Mouse (Mus musculus): Measurements from ENCODE around the gene Il10rb.

Gene Il10rb

DNA sequence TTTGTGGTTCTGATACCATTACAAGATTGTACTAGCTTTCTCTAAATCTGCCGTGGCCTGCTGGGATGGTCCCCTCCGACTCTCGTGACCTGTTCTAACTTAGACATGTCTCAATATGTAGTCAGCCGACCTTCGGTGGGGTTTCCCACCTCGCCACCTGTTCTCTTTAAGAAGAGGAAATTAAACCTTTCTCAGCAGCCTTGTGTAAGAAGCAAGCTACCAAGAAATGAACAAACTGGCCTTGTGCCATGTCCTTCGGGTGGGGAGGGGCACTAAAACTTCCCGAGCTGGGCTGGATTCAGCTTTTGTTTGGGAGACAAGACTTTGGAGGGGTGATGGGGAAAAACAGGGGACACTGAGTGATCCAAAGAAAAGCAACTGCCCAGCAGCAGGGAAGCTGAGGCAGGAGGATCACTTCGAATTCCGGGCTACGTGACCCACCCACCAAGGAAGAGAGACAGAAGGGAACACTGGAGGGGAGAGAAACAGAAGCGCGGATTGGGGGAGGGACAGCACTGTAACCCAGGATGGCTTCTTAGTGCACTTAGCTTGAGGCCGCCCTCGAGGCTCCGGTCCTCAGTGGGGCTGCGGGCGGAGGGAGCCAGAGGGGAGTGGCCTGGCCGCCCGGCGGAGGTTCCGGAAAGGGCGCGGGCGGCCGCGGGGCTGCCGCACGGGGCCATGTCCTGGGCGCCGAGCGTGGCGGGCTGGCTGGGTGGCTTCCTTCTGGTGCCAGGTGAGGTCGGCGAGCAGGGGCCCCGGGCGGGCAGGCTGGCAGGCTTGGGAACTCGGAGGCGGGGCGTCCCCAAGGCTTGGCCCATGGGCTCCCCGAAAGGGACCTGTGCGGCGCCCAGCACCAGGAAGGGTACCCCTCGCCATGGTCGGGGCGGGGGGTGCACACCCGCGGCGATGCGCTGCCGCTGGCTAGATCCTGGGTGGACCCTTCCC, at the start of gene Il10rb:
TSS of gene Il10rb (plus strand) at position 525 of the 945 bp plus-strand sequence.
- in situ Hi-C loops (cut with MboI) = no loop called here

DNA sequence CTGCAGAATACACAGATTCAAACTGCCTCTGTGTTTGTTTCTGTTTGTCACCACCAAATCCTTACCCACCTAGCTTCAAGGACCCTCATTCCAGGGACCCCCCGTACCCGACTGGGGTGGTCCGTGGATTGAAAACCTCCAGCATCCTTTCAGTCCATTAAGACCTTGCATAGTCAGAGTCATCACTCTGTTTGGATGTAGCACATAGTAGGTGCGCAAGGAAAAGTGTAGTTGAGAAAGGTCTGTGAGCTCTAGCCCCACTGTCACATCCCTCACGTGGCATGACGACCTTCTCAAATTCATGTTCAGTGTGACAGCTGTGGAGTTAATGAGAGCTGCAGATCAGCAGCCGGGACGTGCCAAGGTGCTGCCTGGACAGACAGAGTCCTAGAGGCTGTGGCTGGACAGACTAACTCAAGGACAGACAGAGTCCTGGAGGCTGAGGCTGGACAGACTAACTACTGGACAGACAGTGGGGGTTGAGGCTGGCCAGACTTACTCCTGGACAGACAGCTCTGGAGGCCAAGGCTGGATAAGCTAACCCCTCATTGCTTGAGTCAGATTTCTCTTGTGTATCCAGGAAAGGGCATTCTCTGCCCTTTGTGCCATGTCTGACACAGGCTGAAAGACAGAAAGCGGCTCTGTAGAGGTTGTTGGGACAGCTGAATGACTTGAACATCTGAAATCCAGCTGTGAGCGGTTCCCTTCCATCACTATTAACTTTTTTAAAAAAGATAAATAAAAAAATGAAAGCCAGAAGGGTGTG, 49.0 kb upstream of the Il10rb start:
- in situ Hi-C loops (cut with MboI) = loop anchor here (25.0 kb wide), 1 partner anchor 555 kb away; no protein-coding TSS in a partner anchor

DNA sequence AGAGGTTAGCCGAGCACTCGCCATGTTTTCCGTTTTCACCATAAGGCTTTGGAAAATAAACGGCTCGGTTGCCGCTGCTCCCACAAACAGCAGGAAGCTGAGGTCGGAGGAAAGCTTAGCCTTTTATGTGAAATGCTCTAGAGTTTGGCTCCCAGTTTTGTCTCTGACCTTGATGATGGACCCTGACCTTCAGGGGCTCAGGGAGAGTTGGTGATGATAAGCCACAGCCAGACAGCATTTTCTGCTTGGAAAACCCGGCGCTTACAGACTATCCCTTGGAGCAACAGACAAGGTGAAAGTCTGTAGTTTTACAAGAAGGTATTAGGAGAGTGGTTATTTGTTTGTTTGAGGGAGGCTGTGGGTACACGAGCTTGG, 48.5 kb upstream of the Il10rb start:
- in situ Hi-C loops (cut with MboI) = loop anchor here (25.0 kb wide), 1 partner anchor 555 kb away; no protein-coding TSS in a partner anchor

DNA sequence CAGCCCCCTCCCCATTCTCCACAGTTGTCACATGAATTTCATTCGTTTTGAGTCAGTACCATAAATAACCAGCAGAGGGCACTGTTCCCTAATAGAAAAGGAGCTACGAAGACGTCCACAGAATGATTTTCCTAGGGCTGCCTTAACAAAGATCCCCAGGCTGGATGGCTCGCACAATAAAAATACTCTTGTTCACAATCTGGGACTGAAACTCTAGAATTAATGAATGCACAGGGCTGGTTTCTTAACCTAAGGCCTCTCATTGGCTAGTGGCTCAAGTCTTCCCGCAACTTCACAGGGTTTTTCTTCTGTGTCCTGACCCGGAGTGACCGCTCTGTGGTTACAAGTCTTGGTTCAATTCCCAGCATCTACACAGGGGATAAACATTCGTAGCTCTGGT, 47.4 kb upstream of the Il10rb start:
- in situ Hi-C loops (cut with MboI) = loop anchor here (25.0 kb wide), 1 partner anchor 554 kb away; no protein-coding TSS in a partner anchor

DNA sequence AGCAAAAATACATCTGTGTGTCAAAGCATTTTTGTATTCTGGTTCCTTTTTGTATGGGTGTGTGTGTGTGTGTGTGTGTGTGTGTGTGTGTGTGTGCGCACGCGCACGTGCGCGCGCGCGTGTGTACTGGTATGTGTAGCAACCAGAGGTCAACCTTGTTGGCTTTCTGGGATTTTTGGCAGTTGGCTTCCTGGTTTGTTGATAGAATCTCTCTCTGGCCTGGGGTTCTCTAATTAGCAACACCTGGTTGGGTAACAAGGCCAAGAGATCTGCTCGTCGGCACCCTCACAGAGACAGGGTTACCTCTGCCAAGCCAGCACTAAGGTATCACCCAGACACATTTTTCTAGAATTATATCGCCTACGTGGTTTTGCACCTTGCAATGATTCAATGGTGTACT, 46.4 kb upstream of the Il10rb start:
- in situ Hi-C loops (cut with MboI) = loop anchor here (25.0 kb wide), 1 partner anchor 553 kb away; no protein-coding TSS in a partner anchor

DNA sequence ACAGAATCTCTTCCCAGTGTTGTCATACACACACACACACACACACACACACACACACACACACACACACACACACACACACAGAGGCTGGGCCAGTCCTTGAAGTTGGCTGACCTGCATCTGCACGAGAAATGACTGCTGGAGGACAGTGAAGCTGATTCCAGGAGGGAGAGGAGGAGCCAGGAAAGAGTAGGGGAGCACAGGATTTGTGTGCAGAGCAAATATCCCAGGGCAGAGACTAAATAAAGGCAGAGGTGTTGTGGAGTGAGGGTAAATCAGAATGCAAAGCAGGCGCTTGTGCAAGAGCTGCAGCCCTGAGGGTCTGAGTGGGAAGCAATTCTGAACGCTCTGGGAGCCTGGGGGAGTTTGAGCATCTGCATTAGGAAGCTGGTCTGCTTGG, 45.8 kb upstream of the Il10rb start:
- in situ Hi-C loops (cut with MboI) = loop anchor here (25.0 kb wide), 1 partner anchor 552 kb away; no protein-coding TSS in a partner anchor

DNA sequence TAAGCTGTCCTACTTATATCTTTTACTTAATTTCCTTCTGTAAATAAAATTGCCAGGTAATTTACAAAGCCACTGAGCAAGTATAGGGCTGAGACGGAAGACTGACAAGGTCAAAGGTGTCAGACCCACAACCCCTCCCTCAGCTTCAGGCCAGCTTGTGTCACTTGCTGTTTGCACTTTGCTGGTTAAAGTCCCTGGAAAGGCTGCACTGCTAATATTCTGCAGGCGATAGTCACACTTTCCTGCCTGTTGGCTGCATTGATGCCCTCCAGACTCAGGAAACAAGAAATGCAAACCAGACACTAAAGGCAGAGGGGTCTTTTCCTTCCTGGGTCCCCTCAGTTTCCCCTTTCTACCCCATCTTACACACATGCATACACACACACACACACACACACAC, 44.0 kb upstream of the Il10rb start:
- in situ Hi-C loops (cut with MboI) = loop anchor here (25.0 kb wide), 1 partner anchor 550 kb away; no protein-coding TSS in a partner anchor

DNA sequence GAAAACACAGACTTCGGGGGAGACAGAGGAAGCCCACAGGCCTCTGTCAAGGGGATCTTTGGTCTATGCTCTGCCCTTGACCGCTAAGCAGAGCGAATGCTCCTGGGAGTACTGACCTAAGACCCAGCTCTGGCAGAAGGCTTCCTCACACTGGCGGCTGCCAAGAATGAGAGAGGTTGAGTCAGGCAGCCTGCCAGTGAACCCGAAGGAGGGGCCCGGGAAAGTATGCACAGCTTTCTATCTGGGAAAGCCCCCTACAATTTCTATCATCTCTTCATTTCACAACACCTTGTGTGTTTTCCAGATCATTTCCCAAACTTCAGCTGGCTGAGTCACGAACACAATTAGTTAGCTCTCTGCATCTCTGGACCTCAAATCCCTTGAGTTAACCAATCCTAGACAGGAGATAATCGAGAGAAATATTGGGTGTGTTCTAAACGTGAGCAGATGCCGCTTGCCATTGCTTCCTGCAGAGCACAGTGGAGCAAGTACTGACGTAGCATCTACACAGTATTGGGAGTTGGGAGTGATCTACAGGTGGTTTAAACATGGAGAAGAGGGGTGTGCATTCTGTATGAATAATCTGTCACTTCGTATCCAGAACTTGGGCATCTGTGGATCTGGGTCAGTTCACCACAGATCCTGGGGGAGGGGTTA, 43.2 kb upstream of the Il10rb start:
- in situ Hi-C loops (cut with MboI) = loop anchor here (25.0 kb wide), 1 partner anchor 550 kb away; no protein-coding TSS in a partner anchor

DNA sequence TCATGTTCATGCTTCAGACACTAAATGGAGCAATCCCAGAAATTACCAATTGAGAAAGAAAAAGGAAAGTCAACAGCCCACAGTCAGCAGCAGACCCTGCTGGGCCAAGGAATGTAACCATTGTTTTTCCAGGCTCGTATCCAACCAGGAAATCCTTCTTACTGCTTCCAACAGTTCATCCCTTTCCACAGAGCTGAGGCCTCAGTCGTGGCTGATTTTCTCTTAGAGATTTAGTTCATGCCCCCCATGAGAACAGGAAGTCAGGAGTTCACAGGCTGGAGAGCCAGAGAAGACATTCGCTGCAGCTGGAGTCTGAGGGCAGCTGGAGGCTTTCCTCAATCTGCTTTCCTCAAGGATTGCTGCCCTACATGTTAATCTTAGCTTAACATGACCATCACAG, 42.5 kb upstream of the Il10rb start:
- in situ Hi-C loops (cut with MboI) = loop anchor here (25.0 kb wide), 1 partner anchor 549 kb away; no protein-coding TSS in a partner anchor

DNA sequence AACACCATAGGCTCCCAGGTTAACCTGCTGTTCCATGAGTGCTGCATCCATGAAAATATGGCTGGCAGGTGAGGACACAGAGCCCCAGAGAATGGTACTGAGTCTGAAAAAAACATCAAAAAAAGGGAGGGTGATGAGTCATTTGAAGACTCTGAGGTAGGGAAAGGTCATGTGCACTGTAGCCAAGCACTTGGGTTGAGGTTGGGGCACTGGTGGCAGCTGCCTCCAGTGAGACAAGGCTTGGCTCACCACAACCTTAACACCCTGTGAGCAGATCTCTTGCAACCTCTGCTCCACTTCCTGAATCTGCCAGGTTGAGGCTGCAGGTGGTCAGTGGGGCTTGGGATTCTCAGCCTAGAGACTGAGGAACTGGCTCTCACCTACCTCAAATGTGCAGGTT, 39.4 kb upstream of the Il10rb start:
- in situ Hi-C loops (cut with MboI) = loop anchor here (25.0 kb wide), 1 partner anchor 546 kb away; no protein-coding TSS in a partner anchor

DNA sequence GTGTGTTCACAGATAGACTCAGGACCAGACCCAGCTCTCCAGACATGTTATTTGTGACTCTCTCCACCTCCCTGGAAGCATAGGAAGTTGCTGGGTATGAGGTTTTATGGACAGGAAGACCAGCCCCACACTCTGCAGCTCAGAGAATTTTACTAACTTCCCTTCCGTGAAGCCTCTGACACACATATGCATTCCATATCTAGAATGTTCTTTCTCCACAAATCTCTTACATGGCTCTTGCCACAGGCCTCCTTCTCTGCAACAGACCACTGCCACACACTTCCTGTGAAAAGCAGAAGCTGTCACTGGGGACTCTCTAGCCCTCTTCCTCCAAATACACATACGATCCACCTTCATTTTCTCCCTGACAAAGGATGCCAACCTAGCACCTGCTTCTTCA, 38.9 kb upstream of the Il10rb start:
- in situ Hi-C loops (cut with MboI) = loop anchor here (25.0 kb wide), 1 partner anchor 545 kb away; no protein-coding TSS in a partner anchor

DNA sequence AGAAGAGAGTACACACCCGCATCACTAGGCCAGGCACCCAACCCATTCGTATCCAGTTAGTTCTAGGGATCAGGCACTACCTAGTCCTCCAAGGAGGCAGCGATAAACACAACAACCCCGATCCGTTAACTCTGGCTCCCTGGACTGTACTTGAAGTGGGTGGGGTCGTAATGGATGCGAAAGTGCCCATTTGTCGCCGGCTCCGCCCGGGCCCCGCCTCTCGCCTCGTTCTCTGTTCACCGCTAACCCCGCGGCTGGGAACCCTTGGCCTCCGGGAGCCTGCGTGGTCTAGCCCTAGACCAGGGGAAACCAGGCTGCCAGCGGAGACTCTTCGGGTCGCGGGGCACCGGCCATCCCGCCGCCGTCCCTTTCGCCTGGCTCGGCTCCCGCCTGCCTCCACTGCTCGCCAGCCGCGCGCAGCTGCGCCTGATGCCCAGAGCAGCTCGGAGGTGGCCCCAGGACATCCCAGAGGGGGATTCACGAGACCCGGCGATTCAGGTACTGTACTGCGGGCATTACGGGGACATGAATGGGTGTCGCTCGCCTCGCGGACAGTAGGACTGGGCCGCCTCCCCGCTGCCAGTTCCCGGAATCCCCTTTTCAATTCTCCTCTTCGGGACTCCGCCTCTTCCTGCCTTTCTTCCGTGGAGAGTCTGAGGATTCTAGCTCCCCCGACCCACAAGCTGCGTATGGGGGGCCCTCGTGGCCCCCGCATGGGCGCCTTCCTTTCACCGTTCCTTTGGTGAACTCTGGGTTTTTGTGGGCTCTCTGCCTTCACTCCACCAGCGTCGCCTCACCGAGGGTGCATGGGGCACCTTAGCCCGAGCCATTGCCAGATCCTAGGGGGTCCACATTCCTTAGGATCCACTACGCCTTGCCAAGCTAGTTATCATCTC, 33.1 kb upstream of the Il10rb start, which contains the start of gene Ifnar2:
TSS of gene Ifnar2 (plus strand) at position 207 of the 896 bp plus-strand sequence.
- in situ Hi-C loops (cut with MboI) = loop anchor here (25.0 kb wide), 1 partner anchor 539 kb away; no protein-coding TSS in a partner anchor

DNA sequence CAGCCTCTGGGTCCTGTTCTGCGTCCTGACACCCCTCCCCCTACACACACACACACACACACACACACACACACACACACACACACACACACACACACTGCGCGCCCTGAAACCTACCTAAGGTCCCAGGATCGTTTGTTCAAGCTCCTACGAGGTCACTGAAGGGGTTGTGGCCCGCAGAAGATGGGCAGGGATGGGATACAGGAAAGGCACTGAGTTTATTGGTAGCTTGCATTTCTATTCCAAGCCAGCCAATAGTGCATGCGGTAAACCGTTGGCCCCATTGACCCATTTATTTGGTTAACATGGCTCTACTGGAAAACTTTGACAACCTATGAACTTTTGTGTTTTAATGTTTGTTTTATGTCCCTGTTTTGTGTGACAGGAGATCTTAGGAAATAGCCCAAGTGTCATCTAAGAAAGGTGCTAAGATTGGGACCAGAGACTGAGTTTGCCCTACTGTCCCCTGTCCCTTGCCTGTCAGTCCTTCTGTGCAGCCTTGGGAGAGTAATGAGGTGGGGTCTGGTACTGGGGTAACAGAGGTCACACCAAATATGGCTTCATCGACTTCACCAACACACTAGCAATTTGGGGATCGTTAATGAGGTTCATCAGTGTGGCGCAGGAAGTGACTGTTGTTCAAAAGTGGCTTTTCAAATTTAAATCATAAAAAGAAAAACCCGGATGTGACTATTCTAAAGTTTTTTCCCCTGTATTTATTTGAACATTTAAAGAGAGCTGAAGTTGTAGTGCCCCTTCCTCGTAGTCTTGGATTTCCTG, 32.3 kb upstream of the Il10rb start:
- in situ Hi-C loops (cut with MboI) = loop anchor here (25.0 kb wide), 1 partner anchor 539 kb away; no protein-coding TSS in a partner anchor

DNA sequence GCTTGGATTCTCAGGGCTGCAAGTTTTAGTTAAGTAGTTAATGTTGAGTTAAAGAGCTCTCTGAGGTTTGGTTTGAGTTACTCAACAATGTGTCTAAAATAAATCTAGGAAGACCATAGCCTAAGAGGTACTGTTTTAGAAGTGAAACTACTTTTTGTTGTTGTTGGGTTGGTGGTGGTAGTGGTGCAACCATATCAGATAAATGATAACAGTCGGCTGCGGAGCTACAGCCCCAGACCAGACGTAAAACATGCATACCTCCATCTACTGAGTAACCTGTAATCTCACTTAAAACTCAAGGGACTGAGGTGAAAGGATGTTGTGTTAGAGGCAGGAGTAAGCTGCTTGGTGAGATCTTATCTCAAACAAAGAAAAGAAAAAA, 31.7 kb upstream of the Il10rb start:
- in situ Hi-C loops (cut with MboI) = loop anchor here (25.0 kb wide), 1 partner anchor 538 kb away; no protein-coding TSS in a partner anchor

DNA sequence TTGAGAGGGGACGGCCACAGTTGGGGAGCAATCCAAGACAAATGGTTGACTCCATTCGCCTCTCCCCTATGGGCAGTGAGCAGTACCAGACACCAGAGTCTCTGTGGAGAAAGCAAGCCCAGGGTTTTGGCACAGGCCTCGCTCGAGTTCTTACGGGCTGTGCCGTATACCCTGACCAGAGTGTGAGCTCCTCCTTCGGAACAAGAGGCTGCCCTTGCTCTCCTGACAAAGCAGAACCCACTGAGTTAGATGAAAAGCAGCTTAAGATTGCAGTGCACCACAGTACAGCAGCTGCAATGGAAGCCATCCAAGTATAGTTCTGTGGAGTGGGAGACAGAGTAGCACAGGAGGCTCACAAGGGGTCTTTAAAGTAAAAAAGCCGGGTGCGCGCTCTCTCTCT, 29.3 kb upstream of the Il10rb start:
- in situ Hi-C loops (cut with MboI) = no loop called here

DNA sequence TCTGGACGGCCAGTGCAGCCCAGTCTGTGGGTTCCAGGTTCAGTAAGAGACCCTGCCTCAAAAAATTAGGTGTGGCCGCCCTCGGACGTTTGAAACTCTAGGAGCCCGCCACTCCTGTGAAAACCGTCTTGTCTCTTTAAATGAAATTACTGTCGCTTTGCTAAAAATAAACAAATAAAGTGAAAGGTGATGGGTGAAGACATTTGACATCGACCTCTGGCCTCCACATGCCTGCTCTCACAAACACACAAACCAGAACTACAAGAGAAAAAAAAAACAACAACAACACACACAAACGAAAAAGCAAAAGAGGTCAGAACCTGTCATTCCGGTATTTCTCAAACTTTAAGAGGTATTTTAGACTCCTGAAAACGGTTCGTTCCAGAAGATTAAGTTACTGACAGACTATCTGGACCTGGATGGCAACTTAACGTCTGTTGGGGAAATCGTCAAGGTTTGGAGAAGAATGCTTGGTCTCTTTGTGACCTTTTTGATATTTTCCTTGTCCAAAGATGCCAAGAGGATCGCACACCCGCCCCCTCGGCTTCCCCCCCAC, 27.5 kb upstream of the Il10rb start:
- in situ Hi-C loops (cut with MboI) = no loop called here

DNA sequence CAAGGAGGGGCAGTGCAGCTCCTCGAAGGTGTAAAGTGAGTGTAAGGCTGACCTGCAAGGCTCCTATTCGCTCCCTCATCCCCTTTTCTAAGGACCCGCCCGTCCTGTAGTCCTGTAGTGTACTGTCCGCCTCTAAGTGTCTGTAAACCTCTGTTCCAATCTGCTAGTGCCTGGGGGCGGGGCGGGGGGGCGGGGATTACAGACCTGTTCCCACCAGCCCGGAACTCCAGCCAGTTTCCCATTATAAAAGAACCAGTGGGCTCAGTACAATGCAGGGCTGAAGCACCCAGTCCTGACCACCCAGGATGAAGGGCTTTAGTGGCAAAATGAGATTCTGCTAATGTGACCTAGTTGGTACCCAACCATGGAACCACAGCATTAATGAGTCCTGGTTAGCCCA, 27.0 kb upstream of the Il10rb start:
- in situ Hi-C loops (cut with MboI) = no loop called here

DNA sequence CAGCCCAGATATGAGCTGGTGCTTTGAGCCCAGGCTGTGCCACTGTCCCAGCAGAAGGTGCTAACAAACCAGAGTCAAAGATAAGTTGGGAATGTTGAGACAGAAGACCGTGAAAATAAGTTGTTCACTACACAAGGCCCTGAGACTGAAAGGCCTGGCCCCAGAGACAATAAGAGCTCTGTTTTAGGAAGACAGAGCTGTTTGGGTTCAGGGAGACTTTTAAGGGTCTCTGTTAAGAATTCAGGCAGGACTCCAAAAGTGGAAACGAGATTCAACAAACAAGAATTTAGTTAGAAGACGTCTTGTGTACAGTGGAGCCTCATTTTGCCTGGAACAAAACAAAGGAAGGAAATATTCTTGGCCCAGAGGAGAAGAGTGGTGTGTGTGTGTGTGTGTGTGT, 26.6 kb upstream of the Il10rb start:
- in situ Hi-C loops (cut with MboI) = no loop called here

DNA sequence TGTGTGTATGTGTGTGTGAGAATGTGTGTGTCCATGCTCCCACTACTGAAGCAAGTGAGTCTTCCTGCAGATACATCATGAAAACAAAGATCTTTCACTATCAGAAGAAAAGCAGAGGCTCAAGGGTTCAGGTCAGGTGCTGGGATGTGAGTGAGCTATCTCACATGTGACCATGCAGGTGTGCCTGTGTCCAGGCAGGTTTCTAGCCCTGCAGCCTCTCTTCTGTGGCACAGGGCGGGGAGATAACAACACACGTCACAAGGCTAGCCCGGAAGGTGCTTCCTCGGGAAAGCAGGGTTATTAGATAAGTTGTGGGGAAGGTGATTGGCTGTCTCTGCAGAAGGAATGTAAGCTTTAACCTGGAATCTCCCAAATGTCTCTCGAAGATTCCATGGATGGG, 25.8 kb upstream of the Il10rb start:
- in situ Hi-C loops (cut with MboI) = no loop called here

All from mature B cell (primary cell).